Mouse (Mus musculus) forebrain, embryonic 12.5 days (tissue): ENCODE measurements around the gene Slc2a4. TPM values are rescaled to one million over a fixed set of nuclear protein-coding genes. Genes with fewer than 3 reads are reported as not detected.

Source experiments
- ATAC-seq: fragments of 200-750 bp; cut with Nextera tagmentation; 2 replicates; pipeline ENCODE4 v1.8.0; 2017; ENCODE audit warnings: moderate TSS enrichment; ENCODE audit not compliant: low FRiP score
- H3K27ac ChIP-seq: fragments of 300-500 bp; sonication (generic); 2 replicates; pipeline ENCODE4 v1.5.1; 2016; ENCODE audit warnings: mild to moderate bottlenecking
- H3K27me3 ChIP-seq: fragments of 300-500 bp; sonication (generic); 2 replicates; pipeline ENCODE4 v1.6.1; 2016; ENCODE audit warnings: mild to moderate bottlenecking
- H3K36me3 ChIP-seq: fragments of 300-500 bp; sonication (generic); replicated peaks from 2 replicates; pipeline ENCODE4 v1.6.1; 2016; ENCODE audit warnings: mild to moderate bottlenecking
- H3K4me1 ChIP-seq: fragments of 300-500 bp; sonication (generic); 2 replicates; pipeline ENCODE4 v1.6.1; 2016
- H3K4me2 ChIP-seq: fragments of 300-500 bp; sonication (generic); 2 replicates; pipeline ENCODE4 v1.6.1; 2016; ENCODE audit warnings: mild to moderate bottlenecking, moderate library complexity
- H3K4me3 ChIP-seq: fragments of 300-500 bp; sonication (generic); replicated peaks from 2 replicates; pipeline ENCODE4 v1.5.1; 2016; ENCODE audit warnings: mild to moderate bottlenecking
- H3K9ac ChIP-seq: fragments of 300-500 bp; sonication (generic); 2 replicates; pipeline ENCODE4 v1.6.1; 2016; ENCODE audit warnings: mild to moderate bottlenecking
- H3K9me3 ChIP-seq: fragments of 300-500 bp; sonication (generic); 2 replicates; pipeline ENCODE4 v1.6.1; 2016
- WGBS: fragments of 180-500 bp; shearing (Covaris S2); methylation state at CpG from one replicate; pipeline ENCODE4 v1.1.7; 2016; 5-methylcytosine and 5-hydroxymethylcytosine counted together
- polyA plus RNA-seq: library from polyadenylated mRNA; unstranded; fragments of >200 nt; fragmentation: Nextera tagmentation; extraction: Ambion mirVana; gene quantifications from 2 replicates; pipeline ENCODE4 v1.2.1, GENCODE M21; 2016

Gene Slc2a4
- polyA plus RNA-seq, 1 experiment from 2014 or later, result 13.3 TPM

DNA sequence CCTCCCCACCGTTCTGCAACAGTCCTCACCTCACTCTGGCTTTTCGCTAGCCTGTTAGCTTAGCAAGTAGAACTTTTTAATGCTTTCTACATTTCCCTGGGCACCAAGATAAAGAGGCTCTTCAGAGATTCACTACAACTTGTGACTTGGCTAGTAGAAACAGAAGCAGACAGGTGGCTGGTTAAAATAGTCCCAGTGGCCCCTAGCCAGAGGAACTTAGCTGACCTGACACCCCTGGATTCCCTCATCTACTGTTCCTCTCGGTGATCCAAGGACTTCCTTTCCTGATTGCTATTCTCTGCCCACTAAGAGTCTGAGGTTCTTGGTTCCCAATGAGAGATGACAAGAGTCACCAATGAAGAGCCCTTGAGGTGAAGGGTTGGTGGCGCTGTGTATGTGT, 35.4 kb upstream of the Slc2a4 start:
- H3K9ac ChIP-seq, result peak overlapping the region; percentile 100; the same call in 1 of the 2 replicates
- 85% methylated on average over 4 of the region's 4 CpGs for WGBS
- H3K36me3 ChIP-seq, result peaks cover 46% of the 10 kb centered on the region
- ATAC-seq, result no peak
- H3K4me1 ChIP-seq, result peaks cover 34% of the 10 kb centered on the region
- H3K9me3 ChIP-seq, result no peaks in the 10 kb centered on the region
- H3K27ac ChIP-seq, result no peak overlapping the region
- no peak overlapping the region for H3K4me3 ChIP-seq
- no peaks in the 10 kb centered on the region for H3K27me3 ChIP-seq
- peak overlapping the region; percentile 93 for H3K4me2 ChIP-seq

DNA sequence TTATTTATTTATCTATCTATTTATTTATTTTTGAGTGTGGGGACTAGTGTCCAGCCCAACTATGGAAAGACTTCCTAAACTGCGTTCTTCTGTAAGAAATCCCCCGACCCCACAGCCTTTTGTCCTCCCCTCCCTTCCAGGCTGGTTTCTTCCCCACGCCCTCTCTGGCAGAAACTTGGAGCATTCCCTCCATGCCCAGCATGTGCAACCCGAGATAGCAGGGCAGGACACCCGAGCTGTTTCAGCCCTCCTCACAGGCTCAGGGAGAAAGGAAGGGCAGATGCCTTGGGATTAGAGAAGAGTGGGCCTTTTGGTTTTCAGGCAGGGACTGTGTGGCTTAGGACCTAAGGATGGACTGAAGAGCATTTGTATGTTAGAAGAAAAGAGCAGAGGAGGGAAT, 34.9 kb upstream of the Slc2a4 start:
- 31% methylated on average over 5 of the region's 5 CpGs for WGBS
- Histone ChIP-seq H3K9me3 (no peaks in the 10 kb centered on the region), H3K4me1 (peaks cover 34% of the 10 kb centered on the region), H3K9ac (peak overlapping the region; percentile 100), H3K36me3 (peaks cover 46% of the 10 kb centered on the region), H3K27ac (no peak overlapping the region), H3K4me3 (peak overlapping the region; percentile 100), H3K27me3 (no peaks in the 10 kb centered on the region), H3K4me2 (peak overlapping the region; percentile 93)
- no peak for ATAC-seq

DNA sequence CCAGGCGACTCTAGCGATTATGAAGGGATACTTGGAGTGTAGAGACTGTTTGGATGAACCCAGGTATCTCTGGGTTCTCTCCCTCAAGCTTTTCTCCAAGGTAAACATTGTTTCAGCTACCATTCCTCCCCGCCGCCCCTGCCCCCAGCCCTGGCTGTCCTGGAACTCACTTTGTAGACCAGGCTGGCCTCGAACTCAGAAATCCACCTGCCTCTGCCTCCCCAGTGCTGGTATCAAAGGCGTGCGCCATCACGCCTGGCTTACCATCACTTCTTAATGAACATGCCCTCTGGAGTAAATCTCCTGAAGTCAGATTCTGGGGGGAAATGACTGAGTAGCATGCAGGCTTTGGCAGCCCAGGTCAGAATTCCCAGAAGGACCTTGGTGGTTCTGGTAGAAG, 34.2 kb upstream of the Slc2a4 start, which contains the start of gene Elp5:
Gene Elp5 (minus strand): TSS at position 293 of the 400 bp plus-strand sequence.
- H3K9ac ChIP-seq, result peak within 1 kb of the TSS; percentile 100
- H3K36me3 ChIP-seq, result peaks cover 47% of the 10 kb centered on the region
- peak within 1 kb of the TSS; percentile 100 for H3K27ac ChIP-seq
- no peaks in the 10 kb centered on the region for H3K27me3 ChIP-seq
- peak within 1 kb of the TSS; percentile 93 for H3K4me2 ChIP-seq
- WGBS, result 53% methylated on average over 8 of the region's 8 CpGs
- H3K4me1 ChIP-seq, result peaks cover 34% of the 10 kb centered on the region
- ATAC-seq, result no peak
- H3K9me3 ChIP-seq, result no peaks in the 10 kb centered on the region
- peak within 1 kb of the TSS; percentile 100 for H3K4me3 ChIP-seq

DNA sequence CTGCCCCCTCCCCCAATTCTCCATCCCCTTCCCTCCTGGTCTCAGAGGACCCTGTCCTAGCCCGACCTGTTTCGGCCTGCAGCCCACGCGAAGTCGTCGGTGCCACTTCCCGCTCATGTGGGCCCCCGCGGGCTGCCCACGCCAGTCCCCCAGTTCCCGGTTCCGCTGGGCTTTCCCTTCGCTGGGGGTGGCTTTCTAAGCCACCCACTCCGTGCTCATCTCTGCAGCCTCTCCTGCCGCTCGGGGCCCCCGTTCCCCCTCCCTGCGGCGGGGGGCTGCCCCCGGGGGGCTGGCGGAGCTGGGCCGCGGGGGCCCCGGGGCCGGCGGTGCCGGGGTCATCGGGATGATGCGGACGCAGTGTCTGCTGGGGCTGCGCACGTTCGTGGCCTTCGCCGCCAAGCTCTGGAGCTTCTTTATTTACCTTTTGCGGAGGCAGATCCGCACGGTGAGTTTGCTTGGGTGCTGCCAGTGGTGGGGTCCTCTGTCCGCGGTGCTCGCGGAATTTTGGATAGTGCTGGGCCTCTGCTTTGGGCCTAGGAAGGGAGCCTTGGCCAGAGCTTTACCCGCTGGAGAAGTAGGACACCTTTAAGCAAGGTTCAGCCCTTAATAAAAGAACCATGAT, 33.3 kb upstream of the Slc2a4 start, which contains the start of gene Ctdnep1:
Gene Ctdnep1 (plus strand): TSS at position 16 of the 622 bp plus-strand sequence.
- Histone ChIP-seq H3K4me2 (peak within 1 kb of the TSS; percentile 93), H3K27me3 (no peaks in the 10 kb centered on the region), H3K4me3 (peak within 1 kb of the TSS; percentile 100), H3K9me3 (no peaks in the 10 kb centered on the region), H3K9ac (peak within 1 kb of the TSS; percentile 100), H3K27ac (peak within 1 kb of the TSS; percentile 100), H3K4me1 (peaks cover 34% of the 10 kb centered on the region), H3K36me3 (peaks cover 45% of the 10 kb centered on the region)
- ATAC-seq, result peak; percentile 63
- WGBS, result under 1% methylated on average over 43 of the region's 43 CpGs

DNA sequence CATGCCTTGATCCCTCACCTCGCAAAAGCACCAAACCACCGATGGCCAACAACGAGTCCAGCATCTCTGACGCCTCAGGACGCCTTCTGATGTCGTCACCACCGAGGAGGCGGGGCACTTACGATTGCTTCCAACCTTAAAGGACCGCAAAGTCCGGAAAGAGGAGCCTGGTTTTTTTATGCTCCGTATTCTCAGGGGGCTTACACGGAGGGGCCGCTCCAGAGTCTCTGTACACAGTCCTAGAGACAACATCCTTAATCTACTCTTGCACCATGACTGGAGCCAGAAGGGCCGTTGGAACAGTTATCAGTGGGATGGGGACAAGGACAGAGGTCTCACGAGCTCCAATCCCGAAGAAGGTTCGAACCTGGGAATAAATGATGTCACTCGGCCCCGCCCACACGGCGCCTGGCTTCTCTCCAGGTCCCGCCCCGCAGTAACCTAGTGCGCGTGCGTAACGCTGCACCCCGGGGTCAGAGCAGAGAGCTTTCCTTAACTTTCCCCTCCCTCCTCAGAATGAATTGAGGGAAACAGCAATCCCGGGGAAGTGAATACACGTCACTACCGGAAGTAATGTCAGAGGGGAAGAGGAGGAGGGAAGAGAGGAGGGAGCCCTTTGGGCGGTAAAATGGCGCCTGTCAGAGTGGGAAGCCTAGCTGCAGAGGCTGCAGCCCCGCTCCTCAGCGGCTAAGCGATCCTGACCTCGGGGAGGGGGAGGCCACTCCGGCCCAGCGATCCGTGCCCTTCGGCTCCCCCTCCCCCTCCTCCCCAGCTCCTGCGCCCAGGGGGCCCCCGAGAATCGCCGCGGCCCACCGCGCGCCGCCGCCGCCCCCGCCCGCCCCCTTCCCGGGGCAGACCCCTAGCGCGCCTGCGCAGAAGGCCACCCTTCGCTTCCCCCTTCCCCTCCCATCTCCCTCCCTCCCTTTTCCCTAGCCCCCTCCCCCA, 32.5 kb upstream of the Slc2a4 start:
- peak overlapping the region; percentile 100 for H3K27ac ChIP-seq
- peak; percentile 93 for ATAC-seq
- H3K9ac ChIP-seq, result peak overlapping the region; percentile 100
- WGBS, result under 1% methylated on average over 40 of the region's 60 CpGs
- peaks cover 47% of the 10 kb centered on the region for H3K36me3 ChIP-seq
- peak overlapping the region; percentile 100 for H3K4me3 ChIP-seq
- H3K4me2 ChIP-seq, result peak overlapping the region; percentile 93
- H3K4me1 ChIP-seq, result peaks cover 34% of the 10 kb centered on the region
- H3K27me3 ChIP-seq, result no peaks in the 10 kb centered on the region
- no peaks in the 10 kb centered on the region for H3K9me3 ChIP-seq

DNA sequence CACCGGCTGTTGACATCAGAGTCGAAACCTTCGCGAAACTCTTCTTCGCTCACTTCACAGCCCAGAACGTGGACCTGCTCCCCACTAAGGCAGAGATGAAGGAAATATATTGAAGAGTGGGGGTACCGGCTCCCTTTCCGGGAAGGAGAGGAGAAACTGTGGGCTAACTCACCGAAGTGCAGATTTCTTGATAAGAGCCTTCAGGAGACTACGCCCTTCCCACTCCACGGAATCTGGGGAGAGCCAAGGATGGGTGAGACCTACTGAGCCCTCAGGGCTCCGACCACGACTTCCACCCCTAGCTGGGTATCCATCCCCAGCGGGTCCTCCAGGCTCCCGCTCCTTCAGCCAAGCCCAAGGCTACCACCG, 31.8 kb upstream of the Slc2a4 start:
- Histone ChIP-seq H3K36me3 (peaks cover 47% of the 10 kb centered on the region), H3K4me2 (peak overlapping the region; percentile 93), H3K27ac (peak overlapping the region; percentile 100), H3K27me3 (no peaks in the 10 kb centered on the region), H3K9ac (peak overlapping the region; percentile 78), H3K4me1 (peaks cover 34% of the 10 kb centered on the region), H3K9me3 (no peaks in the 10 kb centered on the region), H3K4me3 (peak overlapping the region; percentile 100)
- ATAC-seq, result no peak
- WGBS, result 3% methylated on average over 16 of the region's 16 CpGs

DNA sequence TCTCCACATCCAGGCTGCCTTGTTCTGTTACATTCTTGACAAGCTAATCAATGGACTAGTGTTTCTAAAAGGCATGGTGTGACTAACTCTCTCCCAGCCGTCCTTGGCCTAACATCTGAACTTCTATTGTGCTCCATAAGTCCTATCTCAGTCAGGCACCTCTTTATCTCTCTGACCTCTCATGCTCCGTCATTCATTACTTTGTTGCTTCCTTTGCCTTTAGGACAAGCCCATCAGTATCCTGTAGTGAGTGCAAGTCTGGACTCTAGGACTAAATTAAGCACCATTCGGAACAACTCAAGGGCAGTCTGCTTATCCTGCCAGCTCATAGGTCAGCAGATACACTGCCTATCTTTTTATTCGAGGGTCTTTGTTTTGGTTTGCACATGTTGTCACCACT, 28.3 kb upstream of the Slc2a4 start:
- Histone ChIP-seq H3K9ac (no peak overlapping the region), H3K27me3 (no peaks in the 10 kb centered on the region), H3K4me3 (no peak overlapping the region), H3K36me3 (peaks cover 68% of the 10 kb centered on the region), H3K9me3 (no peaks in the 10 kb centered on the region), H3K4me1 (peaks cover 9% of the 10 kb centered on the region), H3K27ac (no peak overlapping the region), H3K4me2 (no peak overlapping the region)
- ATAC-seq, result no peak
- 89% methylated on average over 4 of the region's 4 CpGs for WGBS

DNA sequence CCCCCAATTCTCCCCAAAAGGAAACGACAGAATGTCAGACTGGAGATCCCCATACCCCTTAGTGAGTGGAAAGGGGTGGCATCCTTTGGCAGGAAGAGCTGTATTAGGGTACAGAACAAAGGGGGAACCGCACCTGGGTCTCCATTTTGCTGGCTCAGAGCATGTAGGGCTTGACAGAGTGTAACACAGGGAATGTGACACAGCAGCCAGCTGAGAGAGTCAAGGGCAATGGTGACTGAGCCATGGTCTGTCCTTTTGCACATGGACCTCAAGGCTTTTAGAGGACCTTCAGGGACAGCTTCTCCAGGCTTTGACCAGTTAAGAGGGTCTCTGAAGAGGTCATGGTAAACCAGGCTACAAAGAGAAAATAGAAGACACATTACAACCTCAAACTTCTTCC, 26.9 kb upstream of the Slc2a4 start:
- 94% methylated on average over 2 of the region's 2 CpGs for WGBS

DNA sequence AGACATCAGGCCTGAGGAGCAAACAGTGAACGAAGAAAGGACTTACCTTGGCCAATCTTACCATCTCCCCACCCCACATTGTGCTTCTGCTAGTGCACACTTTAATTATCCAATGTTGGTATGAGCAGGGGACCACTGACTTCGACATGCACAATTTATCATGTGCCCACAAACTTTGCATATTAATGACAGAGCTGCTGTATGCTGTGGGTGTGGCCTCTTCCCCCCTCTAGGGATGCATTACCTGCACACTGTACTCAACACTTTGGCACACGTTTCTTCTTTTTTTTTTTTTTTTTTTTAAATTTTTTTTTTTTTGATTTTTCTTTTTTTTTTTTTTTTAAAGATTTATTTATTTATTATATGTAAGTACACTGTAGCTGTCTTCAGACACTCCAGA, 22.8 kb upstream of the Slc2a4 start:
- ATAC-seq, result no peak
- H3K4me2 ChIP-seq, result no peak overlapping the region
- H3K4me1 ChIP-seq, result peaks cover 11% of the 10 kb centered on the region
- no peaks in the 10 kb centered on the region for H3K9me3 ChIP-seq
- H3K4me3 ChIP-seq, result no peak overlapping the region
- 88% methylated on average over 3 of the region's 3 CpGs for WGBS
- H3K36me3 ChIP-seq, result peaks cover 72% of the 10 kb centered on the region
- peaks cover 26% of the 10 kb centered on the region for H3K27me3 ChIP-seq
- H3K9ac ChIP-seq, result no peak overlapping the region
- no peak overlapping the region for H3K27ac ChIP-seq

More for the DNA sequence above, 26.9 kb upstream of the Slc2a4 start:
- Histone ChIP-seq H3K9me3 (no peaks in the 10 kb centered on the region), H3K36me3 (peaks cover 78% of the 10 kb centered on the region), H3K4me1 (peaks cover 9% of the 10 kb centered on the region), H3K4me2 (no peak overlapping the region), H3K27ac (no peak overlapping the region), H3K4me3 (no peak overlapping the region), H3K9ac (no peak overlapping the region), H3K27me3 (no peaks in the 10 kb centered on the region)
- ATAC-seq, result no peak

DNA sequence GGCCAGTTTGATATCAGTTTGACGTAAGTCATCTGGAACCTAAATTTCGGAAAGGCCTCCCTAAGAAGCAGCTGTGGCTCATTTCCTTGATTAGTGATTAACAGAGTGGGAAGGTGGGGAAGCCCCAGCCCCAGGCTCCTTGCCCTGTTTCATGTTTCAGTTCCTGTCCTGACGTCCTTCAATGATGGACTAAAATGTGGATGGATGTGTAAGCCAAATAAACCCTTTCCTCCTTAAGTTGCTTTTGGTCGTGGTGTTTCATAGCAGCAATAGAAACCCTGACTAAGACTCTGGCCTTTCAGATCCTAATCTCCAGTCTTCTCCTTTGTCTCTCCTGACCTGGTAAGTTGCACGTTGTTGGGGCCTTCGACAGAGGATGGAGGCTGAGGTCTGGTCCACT, 22.2 kb upstream of the Slc2a4 start:
- no peak for ATAC-seq
- no peak overlapping the region for H3K4me3 ChIP-seq
- no peak overlapping the region for H3K27ac ChIP-seq
- H3K36me3 ChIP-seq, result peaks cover 67% of the 10 kb centered on the region
- H3K4me1 ChIP-seq, result peaks cover 11% of the 10 kb centered on the region
- H3K4me2 ChIP-seq, result no peak overlapping the region
- peaks cover 32% of the 10 kb centered on the region for H3K27me3 ChIP-seq
- no peaks in the 10 kb centered on the region for H3K9me3 ChIP-seq
- WGBS, result 88% methylated on average over 6 of the region's 6 CpGs
- H3K9ac ChIP-seq, result no peak overlapping the region

DNA sequence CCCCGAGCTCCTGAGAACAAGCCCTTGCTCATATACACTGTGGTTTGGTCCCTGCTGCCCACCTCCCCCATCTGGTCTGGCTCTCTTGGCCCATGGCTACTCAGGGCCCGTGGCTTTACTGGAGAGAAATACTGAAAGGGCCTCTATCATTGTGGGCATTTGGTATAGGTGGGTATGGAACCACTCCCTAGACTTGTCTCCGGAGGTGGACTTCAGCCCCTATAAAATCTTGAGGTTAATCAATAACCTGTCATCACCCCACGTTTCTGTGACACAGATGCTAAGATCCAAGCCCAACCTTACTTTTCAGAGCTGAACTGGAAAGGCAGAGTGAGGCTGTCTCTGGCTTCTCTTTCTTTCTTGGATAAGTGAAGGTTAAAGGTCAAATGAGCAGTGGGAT, 20.8 kb upstream of the Slc2a4 start:
- 83% methylated on average over 4 of the region's 4 CpGs for WGBS
- H3K36me3 ChIP-seq, result peaks cover 53% of the 10 kb centered on the region
- peaks cover 46% of the 10 kb centered on the region for H3K27me3 ChIP-seq

DNA sequence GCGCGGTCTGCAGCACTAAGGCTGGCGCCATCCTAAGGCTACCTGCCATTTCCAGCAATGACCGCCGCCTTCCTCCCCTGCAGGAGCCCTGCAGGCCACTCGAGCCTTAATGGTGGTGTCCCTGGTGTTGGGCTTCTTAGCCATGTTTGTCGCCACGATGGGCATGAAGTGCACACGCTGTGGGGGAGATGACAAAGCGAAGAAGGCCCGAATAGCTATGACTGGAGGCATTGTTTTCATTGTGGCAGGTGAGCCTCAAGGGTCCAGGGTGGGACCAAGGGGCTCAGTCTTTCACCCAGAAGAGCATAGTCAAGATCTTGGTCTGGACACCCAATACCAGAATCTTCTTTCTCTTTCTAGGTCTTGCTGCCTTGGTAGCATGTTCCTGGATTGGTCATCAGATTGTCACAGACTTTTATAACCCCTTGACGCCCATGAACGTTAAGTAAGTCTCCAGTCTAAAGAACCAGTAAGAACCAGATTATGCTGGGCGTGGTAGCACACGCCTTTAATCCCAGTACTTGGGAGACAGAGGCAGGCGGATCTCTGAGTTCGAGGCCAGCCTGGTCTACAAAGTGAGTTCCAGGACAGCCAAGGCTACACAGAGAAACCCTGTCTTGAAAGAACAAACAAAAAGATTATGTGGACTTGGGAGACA, 19.0 kb upstream of the Slc2a4 start:
- H3K36me3 ChIP-seq, result peaks cover 35% of the 10 kb centered on the region
- WGBS, result 42% methylated on average over 17 of the region's 17 CpGs
- H3K27me3 ChIP-seq, result peaks cover 63% of the 10 kb centered on the region
- no peaks in the 10 kb centered on the region for H3K9me3 ChIP-seq
- peak overlapping the region; percentile 46 for H3K4me2 ChIP-seq
- no peak for ATAC-seq
- H3K27ac ChIP-seq, result no peak overlapping the region
- H3K4me3 ChIP-seq, result peak overlapping the region; percentile 31
- no peak overlapping the region for H3K9ac ChIP-seq
- H3K4me1 ChIP-seq, result peaks cover 11% of the 10 kb centered on the region

More for the DNA sequence above, 20.8 kb upstream of the Slc2a4 start:
- H3K9ac ChIP-seq, result no peak overlapping the region
- no peak for ATAC-seq
- H3K4me2 ChIP-seq, result no peak overlapping the region
- H3K4me3 ChIP-seq, result no peak overlapping the region
- no peaks in the 10 kb centered on the region for H3K9me3 ChIP-seq
- H3K27ac ChIP-seq, result no peak overlapping the region
- peaks cover 11% of the 10 kb centered on the region for H3K4me1 ChIP-seq
